ENCODE assay signal across 23 mouse cellular contexts in the genomic region with DNA sequence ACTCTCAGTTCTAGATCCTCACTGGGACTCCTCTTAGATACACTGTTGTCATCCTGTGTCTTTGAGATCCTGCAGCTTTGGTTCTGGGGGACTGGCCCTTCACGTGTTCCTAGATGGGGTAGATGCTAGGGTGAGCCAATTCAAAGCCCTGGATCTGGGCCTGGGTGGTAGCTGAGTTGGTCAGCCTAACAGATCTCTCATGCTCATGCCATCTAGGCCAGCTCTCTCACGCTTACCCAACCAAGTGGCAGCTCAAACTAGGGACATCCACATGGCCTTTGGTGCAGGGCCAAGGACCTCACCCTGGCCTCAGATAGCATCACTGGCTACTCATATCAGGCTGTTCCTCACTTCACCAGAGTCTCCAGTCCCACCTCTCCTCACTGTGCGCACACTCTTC.
DNase-seq lines count a peak whose midpoint lies in the region; ATAC-seq and TF ChIP-seq lines count a peak whose summit lies in the region.
"Had no signal": no experiment of that assay in that cellular context is flagged by ENCODE, and none has a peak within 500 bp of the region (broad histone marks: within the 10 kb centered on the region; RNA-seq: fewer than 3 reads in every experiment).

No protein-coding gene starts in this region.

- no peak overlapping the region for H3K27ac ChIP-seq in lung, postnatal 0 days (ENCODE audit: low read length)
- H3K27ac ChIP-seq in testis, adult 2 months (ENCODE audit: control insufficient read depth, insufficient read depth, low read depth, low read length): no peak overlapping the region
- H3K27ac ChIP-seq in forebrain, embryonic 14.5 days (ENCODE audit: low read depth, low read length): no peak overlapping the region
- H3K27ac ChIP-seq: embryonic facial prominence, embryonic 13.5 days; forebrain, embryonic 13.5 days; gastrocnemius, adult 2 months; hindbrain, embryonic 14.5 days; kidney, postnatal 0 days; left cerebral cortex, adult 2 months; limb, embryonic 10.5 days; liver, embryonic 15.5 days; stomach, postnatal 0 days had no signal

- H3K9me3 ChIP-seq in lung, postnatal 0 days (ENCODE audit: low read length): no peaks in the 10 kb centered on the region
- H3K9me3 ChIP-seq in forebrain, embryonic 14.5 days (replicated peaks; ENCODE audit: control insufficient read depth, low read length): no peaks in the 10 kb centered on the region
- H3K9me3 ChIP-seq: embryonic facial prominence, embryonic 13.5 days; forebrain, embryonic 13.5 days; limb, embryonic 10.5 days; liver, embryonic 15.5 days had no signal

- TF ChIP-seq POLR2A in testis, adult 2 months (IDR thresholded peaks at IDR 0.05; ENCODE audit: control insufficient read depth, low read depth, low read length): no peak

- peak; percentile 66 for DNase-seq in adrenal gland, adult 2 months
- DNase-seq in adrenal gland, postnatal 10 days: no peak
- DNase-seq in lung, postnatal 14 days: peak; percentile 19
- no peak for DNase-seq in lung, postnatal 0 days (ENCODE audit: low spot score)
- DNase-seq in testis, postnatal 14 days (ENCODE audit: low spot score): no peak
- no peak for DNase-seq in forebrain, embryonic 14.5 days (ENCODE audit: low spot score)
- DNase-seq: gastrocnemius, adult 2 months; heart, postnatal 4 days; kidney, adult 18-20 months; liver had no signal

- TF ChIP-seq CTCF in lung, postnatal 0 days (IDR thresholded peaks at IDR 0.05): no peak
- TF ChIP-seq CTCF in testis, adult 2 months (IDR thresholded peaks at IDR 0.05; ENCODE audit: control insufficient read depth, insufficient read depth, insufficient replicate concordance, low read depth, low read length): no peak

- 78% methylated on average over 3 of the region's 3 CpGs for WGBS in lung, postnatal 0 days
- 90% methylated on average over 3 of the region's 3 CpGs for WGBS in forebrain, embryonic 14.5 days

- no peaks in the 10 kb centered on the region for H3K36me3 ChIP-seq in lung, postnatal 0 days (ENCODE audit: insufficient read depth, low read length)
- no peaks in the 10 kb centered on the region for H3K36me3 ChIP-seq in testis, adult 2 months (ENCODE audit: control insufficient read depth, insufficient read depth, low read length)
- H3K36me3 ChIP-seq in forebrain, embryonic 14.5 days (ENCODE audit: control insufficient read depth, insufficient read depth, low read length): no peaks in the 10 kb centered on the region
- H3K36me3 ChIP-seq: embryonic facial prominence, embryonic 13.5 days; limb, embryonic 10.5 days; liver, embryonic 15.5 days had no signal

- no peak for TF ChIP-seq EP300 in lung, postnatal 0 days (IDR thresholded peaks at IDR 0.05)

- H3K4me2 ChIP-seq in lung, postnatal 0 days (replicated peaks; ENCODE audit: low read depth, low read length): no peak overlapping the region
- H3K4me2 ChIP-seq in forebrain, embryonic 14.5 days (ENCODE audit: low read length): no peak overlapping the region
- H3K4me2 ChIP-seq: embryonic facial prominence, embryonic 13.5 days; forebrain, embryonic 13.5 days; hindbrain, embryonic 14.5 days; liver, embryonic 15.5 days had no signal

- no peak overlapping the region for H3K9ac ChIP-seq in lung, postnatal 0 days (replicated peaks; ENCODE audit: low read depth)
- H3K9ac ChIP-seq in forebrain, embryonic 14.5 days (ENCODE audit: low read length): no peak overlapping the region
- H3K9ac ChIP-seq: embryonic facial prominence, embryonic 13.5 days; forebrain, embryonic 13.5 days; hindbrain, embryonic 14.5 days; liver, embryonic 15.5 days had no signal

- H3K4me1 ChIP-seq in lung, postnatal 0 days (ENCODE audit: insufficient read depth, low read depth, low read length): no peaks in the 10 kb centered on the region
- H3K4me1 ChIP-seq in testis, adult 2 months (ENCODE audit: control insufficient read depth, insufficient read depth, low read length): peaks cover 4% of the 10 kb centered on the region; the same call in 1 of the 2 replicates
- H3K4me1 ChIP-seq in forebrain, embryonic 14.5 days (ENCODE audit: control insufficient read depth, insufficient read depth, low read length): peaks cover 6% of the 10 kb centered on the region; the same call in 1 of the 2 replicates

- no peaks in the 10 kb centered on the region for H3K27me3 ChIP-seq in lung, postnatal 0 days (replicated peaks; ENCODE audit: insufficient read depth, low read length)
- no peaks in the 10 kb centered on the region for H3K27me3 ChIP-seq in testis, adult 2 months (ENCODE audit: control insufficient read depth, insufficient read depth, low read length)
- no peaks in the 10 kb centered on the region for H3K27me3 ChIP-seq in forebrain, embryonic 14.5 days (replicated peaks; ENCODE audit: control insufficient read depth, insufficient read depth, low read length)
- H3K27me3 ChIP-seq: embryonic facial prominence, embryonic 13.5 days; forebrain, embryonic 13.5 days; liver, embryonic 15.5 days had no signal

- no peak overlapping the region for H3K4me3 ChIP-seq in lung, postnatal 0 days (ENCODE audit: low read depth, low read length)
- H3K4me3 ChIP-seq in testis, adult 2 months (ENCODE audit: control insufficient read depth, low read depth, low read length): peak overlapping the region; percentile 22
- H3K4me3 ChIP-seq in forebrain, embryonic 14.5 days (ENCODE audit: low read depth, low read length): no peak overlapping the region
- H3K4me3 ChIP-seq: embryonic facial prominence, embryonic 13.5 days; erythroblast, embryonic 14.5 days; forebrain, embryonic 13.5 days; gastrocnemius, adult 2 months; left cerebral cortex, adult 2 months; limb, embryonic 10.5 days; liver, embryonic 15.5 days; megakaryocyte, embryonic 14.5 days had no signal

- ATAC-seq in lung, postnatal 0 days: no peak
- no peak for ATAC-seq in forebrain, embryonic 14.5 days
- ATAC-seq: activated CD4-positive, CD25-positive, alpha-beta regulatory T cell, adult 4 months; forebrain, embryonic 13.5 days; inflammation-experienced regulatory T-cells, adult 6 months had no signal

Comparison
In these comparisons a context has a peak if more than half of its experiments do, and no peak if none do; other contexts are left out.
1. DNase-seq: peak in adrenal gland, adult 2 months (single experiment) and lung, postnatal 14 days (single experiment); none in adrenal gland, postnatal 10 days (single experiment), lung, postnatal 0 days (single experiment), testis, postnatal 14 days (single experiment) and forebrain, embryonic 14.5 days (single experiment).